Mouse (Mus musculus) heart, postnatal 25 days (tissue): ENCODE data around the gene Hdgfl1. TPM values are rescaled to one million over a fixed set of nuclear protein-coding genes. Genes with fewer than 3 reads are reported as not detected.

Experiments used
- DNase-seq: peaks from one replicate; pipeline ENCODE4 v3.0.0; 2022; ENCODE audit warnings: low spot score
- intact Hi-C: fragments of 180-260 bp; cut with DNase I; formaldehyde crosslinking; loops from one replicate; pipeline ENCODE4 v1.15.1; 2025
- total RNA-seq, 2 experiments: library from RNA; stranded (reverse); gene quantifications; 2 replicates each; pipeline ENCODE4 v1.2.3; 2021

The Hdgfl1 gene
- not detected for total RNA-seq

- intact Hi-C loops, result no loop called here
- DNase-seq, result no peak
Measured at GRCm38 (mm10) chr13:26769955-26770354, at the start of gene Hdgfl1. Gene Hdgfl1, minus strand, starts transcription at chr13:26770165.

- DNase-seq, result no peak
- intact Hi-C loops, result no loop called here
Measured at GRCm38 (mm10) chr13:26795460-26795859, 25.5 kb upstream of the Hdgfl1 start.

DNA sequence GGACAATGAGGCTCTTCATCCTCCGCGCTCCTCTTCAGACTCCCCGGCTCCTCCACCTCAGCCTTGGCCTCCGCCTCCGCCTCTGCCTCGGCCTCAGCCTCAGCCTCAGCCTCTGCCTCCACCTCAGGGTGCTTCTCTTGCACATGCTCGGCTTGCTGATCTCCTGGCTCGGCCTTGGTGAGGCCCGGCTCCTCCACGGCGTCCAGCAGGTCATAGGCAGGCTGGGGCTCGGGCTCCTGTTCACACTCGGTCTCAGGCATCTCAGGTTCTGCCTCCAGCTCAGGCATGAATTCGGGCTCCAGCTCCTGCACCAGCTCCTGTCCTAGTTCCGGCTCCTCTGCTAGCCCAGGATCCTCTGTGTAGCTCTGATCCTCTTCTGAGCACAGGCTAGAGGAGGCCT is 541 bp downstream of the Hdgfl1 start:
- DNase-seq, result no peak
- intact Hi-C loops, result no loop called here

- intact Hi-C loops, result no loop called here
- no peak for DNase-seq
Measured at GRCm38 (mm10) chr13:26761966-26762803, 7.8 kb downstream of the Hdgfl1 start.

DNA sequence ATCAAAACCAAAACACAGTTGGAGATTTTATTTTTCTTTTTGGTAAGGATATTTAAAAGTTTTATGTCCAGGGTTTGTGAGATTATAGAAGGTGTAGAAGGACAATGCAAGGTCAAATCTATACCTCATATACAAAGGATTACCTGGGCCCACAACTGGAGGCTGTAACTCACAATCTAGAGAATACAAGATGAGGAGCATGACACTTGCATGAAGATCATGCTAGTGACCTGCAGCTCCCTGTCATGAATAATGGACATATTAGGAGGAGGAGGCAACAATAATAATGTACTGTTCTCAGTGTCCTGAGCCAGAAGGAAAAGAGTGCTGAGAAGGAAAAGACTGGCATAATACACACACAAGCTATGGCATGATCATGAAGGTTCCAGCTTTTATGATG is 17.1 kb downstream of the Hdgfl1 start:
- no peak for DNase-seq
- intact Hi-C loops, result no loop called here

GRCm38 (mm10) chr13:26752414-26752813 is 17.6 kb downstream of the Hdgfl1 start:
- intact Hi-C loops, result no loop called here
- no peak for DNase-seq

- no peak for DNase-seq
- intact Hi-C loops, result no loop called here
Measured at GRCm38 (mm10) chr13:26745760-26746457, 24.1 kb downstream of the Hdgfl1 start.

DNA sequence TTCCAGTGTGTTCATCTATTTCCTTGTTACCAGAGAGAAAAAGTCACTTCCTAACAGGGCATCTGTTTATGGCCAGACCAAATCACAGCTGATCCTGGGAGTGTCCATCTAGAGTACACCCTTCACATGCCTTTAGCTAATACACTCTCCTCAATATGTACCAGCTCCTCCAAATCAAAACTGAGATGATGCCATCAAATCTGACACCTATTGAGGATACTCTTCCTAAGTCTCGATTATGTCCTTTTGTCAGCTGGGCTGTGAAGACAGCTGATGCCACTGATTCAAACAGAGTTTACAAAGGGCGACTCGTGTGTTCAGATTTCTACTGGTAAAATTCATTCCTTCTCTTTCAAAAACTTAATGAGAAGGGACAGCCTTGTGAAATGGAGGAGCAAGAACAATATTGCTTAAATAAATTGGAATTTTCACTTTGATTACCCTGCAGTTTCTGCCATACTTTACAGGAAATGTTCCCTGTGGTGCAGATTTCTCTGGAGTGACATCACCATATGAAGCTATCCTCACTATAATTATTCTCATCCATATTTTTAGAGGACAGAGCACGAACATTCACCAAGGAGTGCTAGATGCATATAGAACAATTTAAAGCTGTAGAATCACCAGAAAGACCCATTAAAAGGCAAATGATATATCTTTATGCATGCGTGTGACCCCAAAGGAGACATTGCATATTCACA is 24.8 kb downstream of the Hdgfl1 start:
- no peak for DNase-seq
- intact Hi-C loops, result no loop called here

- intact Hi-C loops, result no loop called here
- no peak for DNase-seq
Measured at GRCm38 (mm10) chr13:26744068-26744467, 25.9 kb downstream of the Hdgfl1 start.

- DNase-seq, result no peak
- intact Hi-C loops, result no loop called here
Measured at GRCm38 (mm10) chr13:26734981-26735380, 35.0 kb downstream of the Hdgfl1 start.

GRCm38 (mm10) chr13:26724250-26724649 is 45.7 kb downstream of the Hdgfl1 start:
- DNase-seq, result no peak
- intact Hi-C loops, result no loop called here

DNA sequence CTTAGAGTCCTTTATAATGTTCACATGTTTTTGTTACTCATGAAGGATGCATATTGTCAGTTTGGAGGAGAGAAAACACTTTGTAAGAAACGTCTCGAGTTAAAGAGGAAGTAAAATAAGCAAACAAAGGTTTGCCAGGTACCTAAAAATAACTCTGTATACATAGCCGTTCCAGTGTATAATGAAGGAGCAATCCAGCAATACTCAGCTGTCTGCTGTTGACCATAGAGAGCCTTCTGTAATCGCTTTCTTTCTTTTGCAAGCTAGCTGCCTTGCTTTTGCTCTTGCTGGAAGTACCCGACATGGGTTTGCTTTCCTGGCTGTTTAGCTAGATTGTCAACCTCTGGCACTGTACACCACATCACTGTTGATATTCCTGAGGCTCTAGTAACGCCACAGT is 48.6 kb downstream of the Hdgfl1 start:
- intact Hi-C loops, result no loop called here
- no peak for DNase-seq

DNA sequence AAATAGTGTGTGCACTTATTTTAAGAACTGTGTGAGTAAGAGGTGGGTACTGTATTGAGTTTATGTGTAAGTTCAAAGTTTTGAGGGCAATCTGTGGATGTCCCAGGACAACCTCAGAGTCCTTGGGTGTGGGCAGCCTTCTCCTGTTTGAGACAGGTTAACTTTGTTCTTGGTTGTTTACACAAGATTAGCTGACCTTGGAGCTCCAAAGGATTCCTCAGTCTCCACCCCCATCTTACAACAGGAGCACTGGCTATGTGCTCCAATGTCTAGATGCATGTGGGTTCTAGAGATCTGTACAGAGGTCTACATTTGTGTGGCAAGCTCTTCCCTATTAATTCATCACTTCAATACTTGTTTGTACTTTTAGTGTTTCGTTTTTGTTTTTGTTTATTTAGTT is 49.0 kb downstream of the Hdgfl1 start:
- DNase-seq, result no peak
- intact Hi-C loops, result no loop called here

DNA sequence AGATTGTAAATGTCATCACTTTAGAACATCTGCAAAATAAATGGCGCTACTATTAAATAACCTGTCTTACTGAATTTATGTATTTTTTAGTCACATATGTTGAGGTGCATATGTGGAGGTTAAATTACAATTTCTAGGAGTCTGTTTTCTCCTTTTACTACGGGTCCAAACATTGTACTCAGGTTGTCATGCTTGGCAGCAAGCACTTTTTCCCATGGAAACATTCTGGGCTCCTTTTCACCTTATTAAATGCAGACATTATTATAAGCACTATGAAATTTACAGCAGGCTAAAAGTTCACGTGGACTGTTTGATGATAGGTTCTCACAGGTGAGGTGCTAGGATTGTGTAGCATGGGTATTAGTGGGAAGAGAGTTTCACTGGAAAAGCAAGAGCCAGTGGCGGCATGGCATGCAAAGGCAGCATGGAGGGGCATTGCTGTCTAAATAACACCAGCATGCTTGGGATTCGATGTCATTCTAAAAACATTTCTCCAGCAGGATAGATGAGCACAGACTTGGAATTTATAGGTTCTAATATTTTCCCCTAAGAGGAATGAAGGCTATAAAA is 50.7 kb downstream of the Hdgfl1 start:
- intact Hi-C loops, result no loop called here

More for the DNA sequence above, 50.7 kb downstream of the Hdgfl1 start:
- DNase-seq, result no peak
